Mouse (Mus musculus): Measurements from ENCODE around the gene B9d2.

DNA sequence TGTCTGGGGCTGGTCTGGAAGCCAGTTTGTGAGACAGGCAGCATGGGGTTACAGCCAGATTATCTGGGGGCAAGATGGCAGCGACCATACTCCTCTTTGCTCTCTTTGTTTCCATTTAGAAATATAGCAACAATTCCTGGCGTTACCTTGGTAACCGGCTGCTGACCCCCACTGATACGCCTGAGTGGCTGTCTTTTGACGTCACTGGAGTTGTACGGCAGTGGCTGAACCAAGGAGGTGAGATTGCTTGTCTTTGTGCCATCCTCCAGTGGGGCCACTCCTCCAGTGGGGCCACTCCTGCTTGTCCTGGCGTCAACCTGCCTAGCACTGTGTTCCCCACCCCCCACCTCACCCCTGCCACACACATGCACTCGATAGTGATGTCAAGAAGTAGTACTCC is 13.5 kb downstream of the B9d2 start:
- no peak for TF ChIP-seq CTCF (IDR thresholded peaks at IDR 0.05; ENCODE audit: borderline replicate concordance, extremely low read depth, insufficient read depth, insufficient read length)
- no peak for TF ChIP-seq POLR2A (IDR thresholded peaks at IDR 0.05; ENCODE audit: borderline replicate concordance, extremely low read depth, insufficient read depth, insufficient read length, poor library complexity, severe bottlenecking)

All from brain, embryonic 14.5 days (tissue).